ENCODE assay signal across 24 mouse cellular contexts in genomic region chr15:89568114-89568513, GRCm38 (mm10). TPM values are rescaled to one million over a fixed set of nuclear protein-coding genes. Genes with fewer than 3 reads are reported as not detected.
"Had no signal": no experiment of that assay in that cellular context is flagged by ENCODE, and none has a peak within 500 bp of the region (broad histone marks: within the 10 kb centered on the region; RNA-seq: fewer than 3 reads in every experiment).

Gene Acr (plus strand): TSS chr15:89568326.

- H3K36me3 ChIP-seq: heart, embryonic 12.5 days; hindbrain, embryonic 10.5 days; hindbrain, embryonic 15.5 days; intestine, embryonic 15.5 days; limb, embryonic 10.5 days; limb, embryonic 12.5 days; liver, embryonic 13.5 days; liver, embryonic 15.5 days had no signal

- H3K4me3 ChIP-seq: gastrocnemius, adult 2 months; heart, adult 2 months; heart, embryonic 12.5 days; hindbrain, embryonic 10.5 days; hindbrain, embryonic 15.5 days; intestine, embryonic 15.5 days; layer of hippocampus, adult 2 months; left cerebral cortex, adult 2 months; limb, embryonic 10.5 days; limb, embryonic 12.5 days; liver, embryonic 13.5 days; liver, embryonic 15.5 days had no signal

- H3K9me3 ChIP-seq: heart, embryonic 12.5 days; hindbrain, embryonic 10.5 days; hindbrain, embryonic 15.5 days; intestine, embryonic 15.5 days; limb, embryonic 10.5 days; limb, embryonic 12.5 days; liver, embryonic 13.5 days; liver, embryonic 15.5 days had no signal

- H3K4me2 ChIP-seq: heart, embryonic 12.5 days; hindbrain, embryonic 15.5 days; intestine, embryonic 15.5 days; limb, embryonic 12.5 days; liver, embryonic 13.5 days; liver, embryonic 15.5 days had no signal

- DNase-seq: gastrocnemius, adult 2 months; gastrocnemius, postnatal 10 days; gastrocnemius, postnatal 25 days; heart, adult 2 months; heart, postnatal 10 days; heart, postnatal 4 days; kidney, adult 2 months; kidney, adult 9 months; kidney, postnatal 14 days; kidney, postnatal 36 days; liver; liver, embryonic 13.5 days had no signal

- H3K4me1 ChIP-seq: hindbrain, embryonic 10.5 days; hindbrain, embryonic 15.5 days; intestine, embryonic 15.5 days; limb, embryonic 10.5 days; limb, embryonic 12.5 days; liver, embryonic 13.5 days; liver, embryonic 15.5 days had no signal

- H3K27ac ChIP-seq: gastrocnemius, adult 2 months; heart, adult 2 months; hindbrain, embryonic 10.5 days; hindbrain, embryonic 15.5 days; intestine, embryonic 15.5 days; layer of hippocampus, adult 2 months; left cerebral cortex, adult 2 months; limb, embryonic 10.5 days; limb, embryonic 12.5 days; liver, embryonic 13.5 days; liver, embryonic 15.5 days had no signal

- H3K27me3 ChIP-seq: heart, embryonic 12.5 days; hindbrain, embryonic 15.5 days; intestine, embryonic 15.5 days; liver, embryonic 13.5 days; liver, embryonic 15.5 days had no signal

- ATAC-seq: forebrain, embryonic 16.5 days; inflammation-experienced regulatory T-cells, adult 6 months; intestine, embryonic 15.5 days; intestine, postnatal 0 days had no signal

- H3K9ac ChIP-seq: heart, embryonic 12.5 days; hindbrain, embryonic 15.5 days; intestine, embryonic 15.5 days; limb, embryonic 12.5 days; liver, embryonic 13.5 days; liver, embryonic 15.5 days had no signal

RNA-seq across cellular contexts. Expression of gene Acr, which starts in this region (rescaled TPM):
- polyA plus RNA-seq: inflammation-experienced regulatory T-cells, adult 6 months; intestine, embryonic 15.5 days; limb, embryonic 10.5 days; limb, embryonic 12.5 days; liver, embryonic 15.5 days had no signal
